Mouse (Mus musculus): Measurements from ENCODE around the gene Prkd1.
A peak's percentile ranks its signal among the peaks of the same experiment; 100 is the strongest.

The Prkd1 gene

DNA sequence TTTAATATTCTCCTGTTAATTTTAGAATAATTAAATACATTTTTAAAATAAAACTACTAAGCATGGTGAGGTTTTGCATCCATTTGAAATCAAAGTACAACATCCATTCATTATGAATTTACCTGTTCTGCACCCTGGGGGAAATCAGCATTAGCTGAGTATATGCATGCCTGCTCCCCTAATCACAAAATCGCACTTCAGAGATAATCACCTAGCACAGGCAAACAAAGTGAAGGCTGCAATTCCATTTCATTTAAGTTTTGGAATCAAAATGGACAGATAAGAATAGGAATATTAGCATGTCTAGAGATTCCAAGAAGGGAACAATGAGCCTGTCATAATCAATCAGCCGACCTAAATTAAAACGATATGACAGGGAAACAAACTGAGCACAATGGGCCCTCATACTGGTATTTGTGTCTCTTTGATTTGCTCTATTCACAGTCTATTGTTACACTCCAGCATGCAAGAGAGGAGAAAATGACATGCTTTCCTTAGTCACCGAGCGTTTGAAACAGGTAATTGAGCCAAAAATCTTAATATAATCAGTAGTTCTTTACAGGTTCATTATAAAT, 218.7 kb downstream of the Prkd1 start:
- no peak for DNase-seq (ENCODE audit: inconsistent age in 2 of 2, low spot score in 1 of 2)

DNA sequence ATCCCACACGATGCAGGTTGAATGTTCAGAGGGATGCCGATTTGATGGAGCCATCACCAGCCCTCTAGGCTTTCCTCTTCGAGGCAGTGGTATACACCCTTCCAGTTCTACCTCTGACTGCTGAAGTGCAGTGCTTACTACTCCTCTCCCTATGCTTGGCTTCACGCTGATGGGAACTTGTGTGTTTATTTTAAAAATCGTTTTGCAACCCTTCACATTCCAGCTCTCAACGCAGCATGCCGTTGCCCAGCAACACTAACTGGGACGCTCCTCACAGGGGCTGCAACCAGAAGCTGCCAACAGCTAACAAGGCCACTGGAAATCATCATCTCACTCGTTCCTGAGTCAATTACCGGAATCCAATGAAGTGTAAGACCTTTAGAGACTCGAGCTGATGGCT, 296.5 kb downstream of the Prkd1 start:
- no peak for DNase-seq (ENCODE audit: inconsistent age in 2 of 2, low spot score in 1 of 2)

DNA sequence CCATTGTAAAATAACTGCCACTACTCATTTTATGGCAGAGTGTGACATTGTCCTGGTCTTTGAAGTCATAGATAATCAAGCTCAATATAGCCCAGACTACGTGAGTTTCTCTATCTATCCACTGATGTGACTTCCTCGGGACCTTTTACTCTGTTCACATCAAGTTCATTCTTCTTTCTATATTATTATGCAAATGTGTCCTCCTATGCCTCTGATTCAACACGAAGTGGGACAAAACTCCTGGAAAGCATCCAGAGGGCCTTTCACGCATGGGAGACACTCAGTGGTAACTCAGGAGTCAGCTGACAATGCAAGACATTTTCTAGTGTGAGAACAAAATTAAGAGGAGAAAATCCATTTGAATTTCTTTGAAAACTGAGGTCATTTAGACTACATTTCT, 315.7 kb downstream of the Prkd1 start:
- DNase-seq (ENCODE audit: inconsistent age in 2 of 2, low spot score in 1 of 2), result no peak

DNA sequence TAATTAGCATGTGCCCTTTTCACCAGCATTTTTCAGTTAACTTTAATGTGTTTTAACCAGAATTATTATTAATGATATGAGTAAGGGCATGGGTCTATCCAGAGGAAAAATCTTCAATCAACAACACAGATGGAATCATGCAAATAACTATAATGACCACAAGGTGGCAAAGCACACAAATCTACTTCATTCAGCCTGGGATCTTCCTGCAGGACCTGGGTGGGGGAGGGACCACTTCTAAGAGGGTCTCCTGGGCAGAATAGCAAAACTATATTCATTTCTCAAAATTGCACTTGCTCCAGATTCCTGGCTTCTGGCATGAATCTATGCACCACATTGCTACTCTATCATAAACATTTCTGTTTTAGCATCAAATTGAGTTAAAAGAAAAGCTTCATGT, 334.3 kb downstream of the Prkd1 start:
- DNase-seq (ENCODE audit: inconsistent age in 2 of 2, low spot score in 1 of 2), result peak in 1 of 2 experiments; percentile 43

DNA sequence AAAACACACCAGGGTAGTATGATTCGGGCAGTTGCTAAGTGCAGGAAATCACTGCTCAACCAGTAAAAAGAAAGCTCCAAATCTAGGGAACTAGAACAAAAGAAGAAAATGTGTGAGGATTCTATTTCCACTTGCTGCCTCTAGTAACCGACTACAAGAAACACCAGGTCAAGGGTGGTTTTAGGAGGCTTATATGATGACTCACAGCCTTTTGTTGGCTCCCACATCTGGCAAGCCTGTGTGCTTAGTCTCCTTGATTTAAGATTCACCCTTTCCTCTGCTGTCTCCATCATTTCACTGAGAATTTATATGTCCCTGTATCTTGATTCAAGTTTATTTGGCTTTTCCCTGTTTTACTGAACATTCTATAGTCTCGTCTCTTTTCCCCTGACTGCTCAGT, 339.6 kb downstream of the Prkd1 start:
- DNase-seq (ENCODE audit: inconsistent age in 2 of 2, low spot score in 1 of 2), result peak; percentile 9 to 56

DNA sequence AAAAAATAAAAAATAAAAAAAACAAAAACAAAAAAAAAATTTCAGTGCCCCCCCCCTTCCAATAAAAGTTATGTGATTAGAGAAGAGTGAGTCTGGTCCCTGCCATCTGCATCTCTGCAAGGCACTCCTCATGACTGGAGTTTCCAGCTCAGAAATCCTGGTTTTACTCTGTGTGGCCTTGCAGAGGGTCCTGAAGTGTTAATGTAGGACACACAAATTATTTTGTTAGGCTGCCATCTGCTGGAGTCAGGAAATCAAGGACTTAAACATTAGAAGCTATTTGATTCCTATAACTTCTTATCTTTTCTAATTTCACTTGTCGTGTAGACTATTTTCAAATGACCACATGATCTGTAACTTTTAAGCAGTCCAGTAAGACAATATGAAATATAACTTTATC, 347.6 kb downstream of the Prkd1 start:
- no peak for DNase-seq (ENCODE audit: inconsistent age in 2 of 2, low spot score in 1 of 2)

DNA sequence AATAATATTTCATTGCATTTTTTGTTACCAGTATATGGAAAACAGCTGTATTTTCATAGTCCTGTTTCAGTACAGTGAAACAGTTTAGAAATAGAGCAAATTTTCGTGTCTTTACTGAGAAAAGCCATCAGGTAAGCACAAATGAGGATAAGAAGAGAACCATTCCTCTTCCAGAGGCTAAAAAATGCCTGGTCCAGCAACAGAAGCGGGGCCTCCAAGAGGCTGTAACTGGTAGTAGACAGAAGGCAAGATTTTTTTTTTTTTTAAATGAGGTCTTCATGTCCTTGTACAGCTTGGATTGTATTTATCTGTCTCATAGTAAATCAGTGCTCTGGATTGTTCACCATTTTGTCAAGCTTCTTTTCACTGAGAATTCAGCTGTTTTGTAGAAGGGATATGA, 352.8 kb downstream of the Prkd1 start:
- no peak for DNase-seq (ENCODE audit: inconsistent age in 2 of 2, low spot score in 1 of 2)

DNA sequence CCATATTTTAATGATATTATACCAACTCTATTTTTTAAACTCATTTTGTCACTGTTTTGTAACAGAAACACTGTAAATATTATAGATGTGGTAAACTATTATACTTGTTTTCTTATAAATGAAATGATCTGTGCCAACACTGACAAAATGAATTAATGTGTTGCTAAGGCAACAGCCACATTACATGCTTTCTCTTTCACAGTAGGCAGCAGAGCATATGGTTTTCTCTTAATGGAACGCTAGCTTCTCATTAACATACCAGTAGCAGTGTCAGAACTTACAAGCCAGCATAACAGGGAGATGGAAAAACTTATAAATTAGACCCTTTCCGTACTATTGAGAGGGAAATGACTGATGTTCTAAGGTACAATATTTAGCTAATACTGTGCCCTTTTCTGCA, 353.3 kb downstream of the Prkd1 start:
- no peak for DNase-seq (ENCODE audit: inconsistent age in 2 of 2, low spot score in 1 of 2)

DNA sequence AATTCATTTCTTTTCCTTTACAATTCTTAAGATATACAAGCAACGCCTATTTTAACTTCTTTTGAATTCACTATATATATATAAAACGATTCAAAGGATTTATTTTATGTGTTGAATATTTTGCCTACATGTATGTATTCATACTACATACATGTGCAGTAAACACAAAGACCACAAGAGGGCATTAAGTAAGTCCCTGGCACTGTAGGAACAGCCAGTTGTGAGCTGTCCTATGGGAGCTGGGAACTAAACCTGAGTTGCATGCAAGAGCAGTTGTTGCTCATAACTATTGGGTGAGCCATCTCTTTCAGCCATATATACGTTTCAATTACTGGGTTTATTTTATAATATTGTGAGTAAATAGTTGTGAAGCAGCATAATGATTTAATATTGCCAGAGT, 356.1 kb downstream of the Prkd1 start:
- no peak for DNase-seq (ENCODE audit: inconsistent age in 2 of 2, low spot score in 1 of 2)
